Mouse (Mus musculus) lung, postnatal 4 days (tissue): Measurements from ENCODE around the gene Tex33.
A peak's percentile ranks its signal among the peaks of the same experiment; 100 is the strongest.

ENCODE experiments used
- DNase-seq, 2 experiments: peaks; one replicate each; pipeline ENCODE4 v3.0.0; 2021

Tex33 gene

GRCm38 (mm10) chr15:78414157-78414556 is 18.4 kb upstream of the Tex33 start:
- DNase-seq = no peak

- no peak for DNase-seq
Observed at GRCm38 (mm10) chr15:78413719-78414117, 18.0 kb upstream of the Tex33 start.

- no peak for DNase-seq
Observed at GRCm38 (mm10) chr15:78413083-78413718, 17.5 kb upstream of the Tex33 start.

- DNase-seq = no peak
Observed at GRCm38 (mm10) chr15:78409570-78410052, 13.9 kb upstream of the Tex33 start.

- peak; percentile 92 to 93 for DNase-seq
Observed at GRCm38 (mm10) chr15:78406293-78406934, 10.7 kb upstream of the Tex33 start, which contains the start of gene Mpst. Gene Mpst, plus strand, starts transcription at chr15:78406416.

- peak; percentile 94 to 97 for DNase-seq
Observed at GRCm38 (mm10) chr15:78405517-78406211, 10.0 kb upstream of the Tex33 start, which contains the start of gene Tst. Gene Tst, minus strand, starts transcription at chr15:78405907.

- DNase-seq = no peak
Observed at GRCm38 (mm10) chr15:78405098-78405497, 9.4 kb upstream of the Tex33 start.

GRCm38 (mm10) chr15:78403896-78404295 is 8.2 kb upstream of the Tex33 start:
- peak; percentile 59 to 81 for DNase-seq

- peak; percentile 30 to 45 for DNase-seq
Observed at GRCm38 (mm10) chr15:78403301-78403741, 7.6 kb upstream of the Tex33 start.

GRCm38 (mm10) chr15:78402423-78402822 is 6.7 kb upstream of the Tex33 start:
- peak; percentile 83 to 92 for DNase-seq

GRCm38 (mm10) chr15:78401921-78402320 is 6.2 kb upstream of the Tex33 start:
- peak; percentile 73 to 84 for DNase-seq

- no peak for DNase-seq
Observed at GRCm38 (mm10) chr15:78401345-78401744, 5.6 kb upstream of the Tex33 start.

GRCm38 (mm10) chr15:78390855-78391254 is 4.9 kb downstream of the Tex33 start:
- no peak for DNase-seq

- DNase-seq = no peak
Observed at GRCm38 (mm10) chr15:78385564-78385963, 10.1 kb downstream of the Tex33 start.

GRCm38 (mm10) chr15:78384220-78385116 is 11.2 kb downstream of the Tex33 start:
- DNase-seq = no peak

- no peak for DNase-seq
Observed at GRCm38 (mm10) chr15:78383450-78384219, 12.1 kb downstream of the Tex33 start.

GRCm38 (mm10) chr15:78382115-78382514 is 13.6 kb downstream of the Tex33 start:
- no peak for DNase-seq

GRCm38 (mm10) chr15:78380741-78381140 is 15.0 kb downstream of the Tex33 start:
- no peak for DNase-seq

- DNase-seq = no peak
Observed at GRCm38 (mm10) chr15:78380208-78380607, 15.5 kb downstream of the Tex33 start.

- no peak for DNase-seq
Observed at GRCm38 (mm10) chr15:78378556-78378955, 17.2 kb downstream of the Tex33 start.

- no peak for DNase-seq
Observed at GRCm38 (mm10) chr15:78377859-78378258, 17.9 kb downstream of the Tex33 start.

GRCm38 (mm10) chr15:78374204-78374603 is 21.5 kb downstream of the Tex33 start:
- DNase-seq = peak in 1 of 2 experiments; percentile 48
